Mouse (Mus musculus): ENCODE measurements around the gene Tbc1d1. TPM values are rescaled to one million over a fixed set of nuclear protein-coding genes. Genes with fewer than 3 reads are reported as not detected.

The Tbc1d1 gene
- 2.8 and 2.9 TPM in 2 replicates for polyA plus RNA-seq (2012)

GRCm38 (mm10) chr5:64155861-64156550 is at the start of gene Tbc1d1:
Tbc1d1 (plus strand) TSS chr5:64156305.
- no peak for TF ChIP-seq GATA1 (IDR thresholded peaks at IDR 0.05; ENCODE audit: low read length)

GRCm38 (mm10) chr5:64107596-64108289 is 48.4 kb upstream of the Tbc1d1 start:
- no peak for TF ChIP-seq GATA1 (IDR thresholded peaks at IDR 0.05; ENCODE audit: low read length)

GRCm38 (mm10) chr5:64109217-64109616 is 46.9 kb upstream of the Tbc1d1 start:
- TF ChIP-seq GATA1 (IDR thresholded peaks at IDR 0.05; ENCODE audit: low read length) = no peak

DNA sequence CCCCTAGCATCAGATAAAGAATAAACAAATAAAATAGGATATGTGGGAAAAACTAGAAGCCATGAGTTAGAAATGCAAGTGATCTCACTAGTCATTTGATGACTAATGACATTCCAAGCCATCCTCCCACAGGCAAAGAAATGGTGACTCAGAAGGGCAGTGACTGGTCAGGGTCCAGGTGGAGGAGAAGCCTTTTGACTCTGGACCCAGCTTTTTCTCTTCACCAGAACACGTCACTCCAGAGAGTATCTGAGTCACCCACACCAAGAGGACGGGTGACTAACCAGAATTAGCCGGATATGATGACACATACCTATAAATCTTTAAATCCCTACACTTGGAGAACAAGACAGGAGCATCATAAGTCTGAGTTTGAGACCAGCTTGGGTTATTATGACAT is 43.7 kb upstream of the Tbc1d1 start:
- no peak for TF ChIP-seq GATA1 (IDR thresholded peaks at IDR 0.05; ENCODE audit: low read length)

GRCm38 (mm10) chr5:64114210-64114609 is 41.9 kb upstream of the Tbc1d1 start:
- TF ChIP-seq GATA1 (IDR thresholded peaks at IDR 0.05; ENCODE audit: low read length) = no peak

DNA sequence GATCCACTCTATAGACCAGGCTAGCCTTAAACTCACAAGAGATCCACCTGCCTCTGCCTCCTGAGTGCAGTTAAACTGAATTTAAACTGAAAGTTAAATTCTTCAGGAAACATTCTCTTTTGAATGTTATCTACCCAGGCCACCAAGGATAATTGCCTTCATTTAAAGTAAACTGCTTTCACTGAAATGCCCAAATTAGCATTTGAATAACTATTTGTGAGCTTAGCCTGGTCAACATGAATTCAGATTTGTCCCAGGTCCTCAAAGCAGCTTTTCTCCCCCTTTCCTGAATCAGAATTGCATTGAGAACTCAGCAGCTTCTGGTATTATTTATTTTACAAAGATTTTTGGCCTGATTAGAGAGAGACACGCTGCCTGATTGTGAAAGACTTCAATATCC is 38.9 kb upstream of the Tbc1d1 start:
- TF ChIP-seq GATA1 (IDR thresholded peaks at IDR 0.05; ENCODE audit: low read length) = no peak

GRCm38 (mm10) chr5:64125783-64126182 is 30.3 kb upstream of the Tbc1d1 start:
- no peak for TF ChIP-seq GATA1 (IDR thresholded peaks at IDR 0.05; ENCODE audit: low read length)

DNA sequence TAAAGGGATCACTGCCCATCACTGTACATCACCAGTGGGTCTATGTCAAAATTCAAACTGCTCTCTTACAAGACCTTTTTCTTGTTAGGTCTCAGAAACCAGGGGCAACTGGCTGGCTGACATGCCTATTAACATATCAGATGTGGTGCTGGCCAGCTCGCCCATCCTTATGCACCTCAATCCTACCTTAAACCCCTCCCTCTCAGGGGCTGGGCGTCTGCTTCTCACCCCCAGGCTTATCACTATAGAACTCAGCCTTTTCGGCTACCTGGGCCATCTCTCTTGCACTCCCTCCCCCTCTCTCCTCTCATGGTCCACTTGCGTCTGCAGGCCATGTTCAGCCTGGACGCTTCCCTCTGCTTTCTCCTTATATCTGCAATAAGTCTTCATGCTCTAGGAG is 24.6 kb upstream of the Tbc1d1 start:
- no peak for TF ChIP-seq GATA1 (IDR thresholded peaks at IDR 0.05; ENCODE audit: low read length)

- TF ChIP-seq GATA1 (IDR thresholded peaks at IDR 0.05; ENCODE audit: low read length) = no peak
These were observed 22.2 kb upstream of the Tbc1d1 start for GRCm38 (mm10) chr5:64133901-64134300.

GRCm38 (mm10) chr5:64136325-64136724 is 19.8 kb upstream of the Tbc1d1 start:
- TF ChIP-seq GATA1 (IDR thresholded peaks at IDR 0.05; ENCODE audit: low read length) = no peak

DNA sequence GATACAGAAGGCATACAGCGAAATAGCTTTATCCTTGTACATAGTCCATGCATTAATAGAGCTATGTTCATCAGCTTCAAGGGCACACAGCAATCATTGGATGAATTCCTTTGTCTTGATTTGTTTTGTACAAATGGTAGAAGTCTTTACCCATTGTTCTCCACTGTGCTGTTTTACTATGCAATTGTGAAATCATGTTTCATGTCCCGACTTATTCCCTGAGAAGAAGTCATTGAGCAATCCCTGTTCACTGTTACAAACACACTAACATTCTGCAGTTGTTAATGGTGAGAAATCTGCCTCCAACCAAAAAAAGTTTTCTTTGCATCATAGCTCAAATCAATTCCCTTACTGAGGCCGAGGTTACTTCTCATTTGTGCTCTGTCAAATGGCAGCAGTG is 15.9 kb upstream of the Tbc1d1 start:
- TF ChIP-seq GATA1 (IDR thresholded peaks at IDR 0.05; ENCODE audit: low read length) = no peak

DNA sequence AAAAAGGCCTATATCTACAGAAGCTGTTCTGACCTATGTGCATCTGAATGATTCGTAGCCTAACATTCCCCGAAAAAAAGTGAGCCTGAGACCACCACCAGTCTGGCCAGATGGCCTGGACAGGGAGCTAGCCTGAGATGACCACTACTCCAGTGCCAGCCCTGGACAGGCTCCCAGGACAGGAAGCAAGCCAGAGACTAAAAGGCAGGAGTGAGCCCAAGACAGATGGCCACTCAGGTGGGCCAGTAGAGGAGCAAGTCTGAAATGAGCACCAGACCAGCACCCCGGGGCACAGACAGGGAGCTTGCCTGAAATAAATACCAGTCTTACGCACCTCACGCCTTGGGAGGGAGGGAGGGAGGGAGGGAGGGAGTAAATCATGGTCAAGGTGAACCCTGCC is 11.8 kb upstream of the Tbc1d1 start:
- TF ChIP-seq GATA1 (IDR thresholded peaks at IDR 0.05; ENCODE audit: low read length) = no peak

DNA sequence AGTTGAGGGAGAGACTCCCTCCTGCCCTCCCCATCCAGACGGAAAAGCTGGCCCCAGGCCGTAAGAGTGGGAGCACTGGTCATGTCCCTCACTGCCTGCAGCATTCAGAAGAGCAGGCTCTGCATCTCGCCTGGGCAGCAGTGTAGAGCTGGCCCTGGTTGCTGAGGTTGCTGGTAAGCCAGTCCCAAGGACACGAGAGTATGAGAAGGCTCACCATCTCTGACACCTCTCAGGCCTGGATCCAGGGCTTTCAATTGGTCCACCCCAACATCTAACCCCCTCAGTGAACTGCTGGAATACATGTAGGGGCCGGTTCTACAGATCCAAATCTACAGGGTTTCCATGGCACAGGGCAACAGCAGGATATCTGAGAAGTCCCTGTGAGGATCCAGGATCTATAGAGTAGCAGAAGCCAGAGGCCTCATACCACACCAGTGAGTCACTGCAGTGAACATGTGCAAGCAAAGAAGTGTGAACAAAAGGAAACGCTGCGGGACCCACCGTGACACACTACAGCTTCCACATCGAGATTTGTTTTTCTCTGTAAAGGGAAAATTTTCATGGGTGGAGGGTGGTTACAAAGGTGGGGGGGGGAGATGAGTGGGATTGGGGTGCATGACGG is 9.6 kb upstream of the Tbc1d1 start:
- TF ChIP-seq GATA1 (IDR thresholded peaks at IDR 0.05; ENCODE audit: low read length) = no peak

DNA sequence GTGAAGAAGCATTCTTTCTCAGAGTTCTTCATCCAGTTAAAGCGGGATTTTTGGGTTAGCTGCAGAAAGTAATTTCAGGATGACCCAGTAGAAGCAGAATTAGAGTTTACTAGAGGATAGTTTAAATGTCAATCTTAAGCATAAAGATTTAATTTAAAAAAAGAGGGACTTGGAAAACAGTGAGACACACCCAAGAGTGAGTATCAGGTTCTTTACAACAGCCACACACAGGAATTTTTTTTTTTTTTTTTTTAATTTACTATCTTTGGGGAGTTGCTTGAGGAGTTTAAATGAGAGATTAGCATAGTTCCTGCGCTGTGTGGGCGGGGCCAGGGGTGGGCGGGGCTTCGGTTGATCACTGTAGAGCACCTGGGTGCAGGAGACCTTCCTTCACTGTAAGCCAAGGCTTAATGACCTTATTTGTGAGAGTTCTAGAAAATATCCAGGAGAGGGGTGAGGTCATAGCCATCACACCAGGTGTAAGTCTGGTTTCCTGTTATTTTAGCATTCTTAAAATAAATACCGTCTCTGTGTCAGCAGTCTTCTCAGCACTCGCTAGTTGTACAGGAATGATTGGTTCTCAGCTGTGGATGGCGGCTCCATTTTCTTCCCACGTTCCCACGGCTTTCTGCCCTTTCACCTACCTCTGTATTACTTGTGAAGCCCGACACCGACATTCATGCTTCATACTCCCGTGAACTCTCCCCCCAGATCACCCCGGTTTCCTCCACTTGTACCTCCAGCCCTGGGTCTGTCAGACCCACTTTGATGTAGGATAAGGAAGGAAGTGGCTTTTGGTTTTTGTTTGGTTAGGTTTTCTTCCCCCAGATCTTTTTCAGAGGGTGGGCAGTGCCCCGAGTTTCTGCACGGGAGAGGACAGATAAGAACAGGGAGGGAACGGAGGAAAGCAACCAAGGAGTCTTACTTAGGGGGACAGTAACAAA is 6.6 kb upstream of the Tbc1d1 start:
- TF ChIP-seq GATA1 (IDR thresholded peaks at IDR 0.05; ENCODE audit: low read length) = no peak

- TF ChIP-seq GATA1 (IDR thresholded peaks at IDR 0.05; ENCODE audit: low read length) = no peak
These were observed 2.8 kb upstream of the Tbc1d1 start for GRCm38 (mm10) chr5:64153319-64153718.

GRCm38 (mm10) chr5:64156579-64156978 is 474 bp downstream of the Tbc1d1 start:
- no peak for TF ChIP-seq GATA1 (IDR thresholded peaks at IDR 0.05; ENCODE audit: low read length)
